Mouse (Mus musculus) C2C12 (cell line): ENCODE data around the gene Abhd17c.

Source experiments
- CTCF ChIP-seq: IDR thresholded peaks from one replicate; pipeline ENCODE4 v1.5.1; 2011; ENCODE audit not compliant: control insufficient read depth, insufficient read depth, insufficient read length
- MYOD1 ChIP-seq: IDR thresholded peaks from one replicate; pipeline ENCODE4 v1.6.1; 2011; ENCODE audit warnings: low read depth; ENCODE audit not compliant: control insufficient read depth, insufficient read length
- MYOG ChIP-seq: IDR thresholded peaks from one replicate; pipeline ENCODE4 v1.6.1; 2011; ENCODE audit not compliant: control insufficient read depth, insufficient read length; ENCODE audit errors: extremely low read depth
- USF1 ChIP-seq: IDR thresholded peaks from one replicate; pipeline ENCODE4 v1.6.1; 2011; ENCODE audit warnings: low read depth, mild to moderate bottlenecking, control low read depth, moderate library complexity

- TF ChIP-seq MYOD1 (peak; percentile 46), MYOG (no peak), CTCF (no peak), USF1 (no peak)
Measured at GRCm38 (mm10) chr7:84197208-84197860, 45.6 kb upstream of the Abhd17c start.
